Mouse (Mus musculus): ENCODE measurements at regions not wholly inside any gene's neighbourhood (a gene's known extent, or its start where the extent isn't known, plus 50 kb on each side); places are given as distances from the start of the nearest gene placed in this dataset.

DNA sequence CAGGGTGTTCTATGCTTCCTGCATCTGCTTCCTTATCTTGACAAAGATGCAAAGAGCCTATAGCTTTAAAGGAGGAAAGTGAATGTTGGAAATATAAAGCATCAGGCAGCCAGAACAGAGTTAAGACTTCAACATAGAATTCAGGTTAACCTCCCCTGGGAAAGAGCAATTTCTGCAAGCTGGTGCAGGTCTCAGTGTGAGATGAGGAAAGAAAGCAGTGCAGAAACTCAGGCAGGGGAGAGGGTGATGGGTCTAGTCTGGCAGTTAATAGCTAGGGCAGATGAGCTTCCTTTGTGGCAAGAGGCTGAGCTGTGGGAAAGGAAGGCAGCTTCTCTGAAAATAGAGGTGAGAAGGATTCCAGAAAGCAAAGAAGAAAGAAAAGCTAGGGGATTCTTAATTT, 134.7 kb upstream of the Impg1 start:
- TF ChIP-seq EP300 (IDR thresholded peaks at IDR 0.05) (no peak), CTCF (IDR thresholded peaks at IDR 0.05) (no peak)

Measured in lung, postnatal 0 days (tissue).